Comparison of ENCODE assay signal across 21 mouse cellular contexts in genomic region chr16:43274057-43274595, GRCm38 (mm10).
DNase-seq lines count a peak whose midpoint lies in the region; ATAC-seq and TF ChIP-seq lines count a peak whose summit lies in the region.
"Had no signal": no experiment of that assay in that cellular context is flagged by ENCODE, and none has a peak within 500 bp of the region (broad histone marks: within the 10 kb centered on the region; RNA-seq: fewer than 3 reads in every experiment).

No protein-coding gene starts in this region.

- 0 out of 2 replicates have a peak overlapping the region, but pooled peaks have one; percentile 1 for H3K27ac ChIP-seq in heart, embryonic 11.5 days (ENCODE audit: low read depth, low read length)
- H3K27ac ChIP-seq in heart, postnatal 0 days (ENCODE audit: low read depth): no peak overlapping the region
- H3K27ac ChIP-seq in kidney, embryonic 16.5 days (ENCODE audit: low read length): peak overlapping the region; percentile 18; the same call in 1 of the 2 replicates
- H3K27ac ChIP-seq: embryonic facial prominence, embryonic 15.5 days; forebrain, embryonic 10.5 days; gastrocnemius, adult 2 months; hindbrain, embryonic 10.5 days; hindbrain, embryonic 14.5 days had no signal

- TF ChIP-seq EP300 in heart, postnatal 0 days (IDR thresholded peaks at IDR 0.05; ENCODE audit: low read depth): no peak

- no peak for DNase-seq in heart, adult 8-10 months (ENCODE audit: low spot score)
- DNase-seq in heart, postnatal 0 days (ENCODE audit: low spot score): peak; percentile 19
- DNase-seq in heart, postnatal 4 days: no peak
- no peak for DNase-seq in kidney, adult 18-20 months
- peak; percentile 23 for DNase-seq in testis, postnatal 14 days (ENCODE audit: low spot score)
- DNase-seq in testis, postnatal 10 days (ENCODE audit: low spot score): no peak
- DNase-seq: adrenal gland, postnatal 10 days; cerebellum, adult 11 months; cerebellum, adult 8-10 months; cerebellum, postnatal 14 days; embryo, embryonic 11 days; gastrocnemius, adult 2 months; gastrocnemius, postnatal 25 days had no signal

- H3K36me3 ChIP-seq in heart, embryonic 11.5 days (ENCODE audit: control insufficient read depth, insufficient read depth, low read length): no peaks in the 10 kb centered on the region
- no peaks in the 10 kb centered on the region for H3K36me3 ChIP-seq in heart, postnatal 0 days (replicated peaks; ENCODE audit: control insufficient read depth, insufficient read depth, low read length)
- H3K36me3 ChIP-seq in kidney, embryonic 16.5 days (ENCODE audit: insufficient read depth, low read length): no peaks in the 10 kb centered on the region
- H3K36me3 ChIP-seq: embryonic facial prominence, embryonic 15.5 days; forebrain, embryonic 10.5 days; hindbrain, embryonic 10.5 days had no signal

- H3K4me2 ChIP-seq in heart, embryonic 11.5 days: no peak overlapping the region
- no peak overlapping the region for H3K4me2 ChIP-seq in heart, postnatal 0 days (ENCODE audit: low read depth, low read length)
- no peak overlapping the region for H3K4me2 ChIP-seq in kidney, embryonic 16.5 days (replicated peaks; ENCODE audit: low read depth, low read length)
- H3K4me2 ChIP-seq: embryonic facial prominence, embryonic 15.5 days; hindbrain, embryonic 14.5 days had no signal

- H3K4me1 ChIP-seq in heart, embryonic 11.5 days (ENCODE audit: control insufficient read depth, insufficient read depth, low read length): peaks cover 7% of the 10 kb centered on the region
- peaks cover 4% of the 10 kb centered on the region; the same call in 1 of the 2 replicates for H3K4me1 ChIP-seq in heart, postnatal 0 days (ENCODE audit: control insufficient read depth, insufficient read depth)
- peaks cover 29% of the 10 kb centered on the region for H3K4me1 ChIP-seq in kidney, embryonic 16.5 days (ENCODE audit: insufficient read depth, low read length)
- H3K4me1 ChIP-seq: embryonic facial prominence, embryonic 15.5 days had no signal

- TF ChIP-seq CTCF in heart, postnatal 0 days (IDR thresholded peaks at IDR 0.05; ENCODE audit: low read depth): no peak

- no peak for ATAC-seq in heart, embryonic 11.5 days (replicated peaks; ENCODE audit: insufficient number of reproducible peaks, low FRiP score, low TSS enrichment)
- no peak for ATAC-seq in heart, postnatal 0 days (ENCODE audit: insufficient read depth, low read depth)
- ATAC-seq in kidney, embryonic 16.5 days (ENCODE audit: low FRiP score, low TSS enrichment): 0 out of 2 replicates have a peak, but pooled peaks have one; percentile 23
- ATAC-seq: forebrain, embryonic 14.5 days had no signal

- H3K9me3 ChIP-seq in heart, embryonic 11.5 days (replicated peaks; ENCODE audit: control insufficient read depth, low read length): no peaks in the 10 kb centered on the region
- no peaks in the 10 kb centered on the region for H3K9me3 ChIP-seq in heart, postnatal 0 days (replicated peaks; ENCODE audit: control insufficient read depth, low read length)
- H3K9me3 ChIP-seq in kidney, embryonic 16.5 days (ENCODE audit: low read length): no peaks in the 10 kb centered on the region
- H3K9me3 ChIP-seq: embryonic facial prominence, embryonic 15.5 days; forebrain, embryonic 10.5 days; hindbrain, embryonic 10.5 days had no signal

- H3K4me3 ChIP-seq in heart, embryonic 11.5 days (ENCODE audit: low read depth, low read length): no peak overlapping the region
- H3K4me3 ChIP-seq in heart, postnatal 0 days (ENCODE audit: low read depth, low read length): no peak overlapping the region
- H3K4me3 ChIP-seq in kidney, embryonic 16.5 days (ENCODE audit: low read length): no peak overlapping the region
- H3K4me3 ChIP-seq: embryonic facial prominence, embryonic 15.5 days; erythroblast, embryonic 14.5 days; forebrain, embryonic 10.5 days; gastrocnemius, adult 2 months; hindbrain, embryonic 10.5 days had no signal

- no peaks in the 10 kb centered on the region for H3K27me3 ChIP-seq in heart, embryonic 11.5 days (ENCODE audit: control insufficient read depth, insufficient read depth, low read length)
- no peaks in the 10 kb centered on the region for H3K27me3 ChIP-seq in heart, postnatal 0 days (ENCODE audit: control insufficient read depth, insufficient read depth, low read length)
- no peaks in the 10 kb centered on the region for H3K27me3 ChIP-seq in kidney, embryonic 16.5 days (ENCODE audit: insufficient read depth, low read length)
- H3K27me3 ChIP-seq: embryonic facial prominence, embryonic 15.5 days had no signal

- H3K9ac ChIP-seq in heart, embryonic 11.5 days (ENCODE audit: low read depth, low read length): no peak overlapping the region
- H3K9ac ChIP-seq in heart, postnatal 0 days (replicated peaks; ENCODE audit: low read depth, low read length): no peak overlapping the region
- no peak overlapping the region for H3K9ac ChIP-seq in kidney, embryonic 16.5 days (replicated peaks; ENCODE audit: low read length)
- H3K9ac ChIP-seq: embryonic facial prominence, embryonic 15.5 days; hindbrain, embryonic 14.5 days had no signal

- 13% methylated on average over 2 of the region's 2 CpGs for WGBS in heart, embryonic 11.5 days (ENCODE audit: insufficient replicate concordance)
- 16% methylated on average over 2 of the region's 2 CpGs for WGBS in heart, postnatal 0 days
- WGBS in kidney, embryonic 16.5 days: 53% methylated on average over 2 of the region's 2 CpGs

Comparison
In these comparisons a context has a peak if more than half of its experiments do, and no peak if none do; other contexts are left out.
1. DNase-seq: peak in heart, postnatal 0 days (single experiment) and testis, postnatal 14 days (single experiment); none in heart, adult 8-10 months (single experiment), heart, postnatal 4 days (single experiment), kidney, adult 18-20 months (single experiment) and testis, postnatal 10 days (single experiment).